Mouse (Mus musculus) embryonic facial prominence, embryonic 11.5 days (tissue): Measurements from ENCODE around the gene Casq2. TPM values are rescaled to one million over a fixed set of nuclear protein-coding genes. Genes with fewer than 3 reads are reported as not detected.

Experiments
- ATAC-seq: fragments of 200-750 bp; cut with Nextera tagmentation; replicated peaks from 2 replicates; pipeline ENCODE4 v1.8.0; 2017; ENCODE audit warnings: low read depth; ENCODE audit not compliant: insufficient number of reproducible peaks, low FRiP score, low TSS enrichment
- DNase-seq: peaks from one replicate; pipeline ENCODE4 v3.0.0-alpha.2; 2015; ENCODE audit warnings: low spot score
- H3K27ac ChIP-seq: fragments of 300-500 bp; sonication (generic); replicated peaks from 2 replicates; pipeline ENCODE4 v1.5.1; 2014; ENCODE audit warnings: mild to moderate bottlenecking, low read depth, low read length, control low read depth
- H3K27me3 ChIP-seq: fragments of 300-500 bp; sonication (generic); 2 replicates; pipeline ENCODE4 v1.6.1; 2014; ENCODE audit warnings: mild to moderate bottlenecking, low read length, moderate library complexity, mixed read lengths; ENCODE audit not compliant: control insufficient read depth, insufficient read depth
- H3K36me3 ChIP-seq: fragments of 300-500 bp; sonication (generic); replicated peaks from 2 replicates; pipeline ENCODE4 v1.6.1; 2014; ENCODE audit warnings: low read depth, mild to moderate bottlenecking, low read length, moderate library complexity, mixed read lengths; ENCODE audit not compliant: control insufficient read depth, insufficient read depth
- H3K4me1 ChIP-seq: fragments of 300-500 bp; sonication (generic); 2 replicates; pipeline ENCODE4 v1.6.1; 2014; ENCODE audit warnings: low read length, mixed read lengths; ENCODE audit not compliant: control insufficient read depth, insufficient read depth
- H3K4me2 ChIP-seq: fragments of 300-500 bp; sonication (generic); 2 replicates; pipeline ENCODE4 v1.6.1; 2014; ENCODE audit warnings: low read depth, mild to moderate bottlenecking, control low read depth, low read length, moderate library complexity
- H3K4me3 ChIP-seq: fragments of 300-500 bp; sonication (generic); 2 replicates; pipeline ENCODE4 v1.5.1; 2014; ENCODE audit warnings: low read depth, low read length, control low read depth
- H3K9ac ChIP-seq: fragments of 300-500 bp; sonication (generic); replicated peaks from 2 replicates; pipeline ENCODE4 v1.6.1; 2014; ENCODE audit warnings: mild to moderate bottlenecking, control low read depth, low read length
- H3K9me3 ChIP-seq: fragments of 300-500 bp; sonication (generic); replicated peaks from 2 replicates; pipeline ENCODE4 v1.6.1; 2016; ENCODE audit warnings: mild to moderate bottlenecking, low read length, inconsistent platforms, mixed read lengths; ENCODE audit not compliant: control insufficient read depth
- WGBS: fragments of 180-500 bp; shearing (Covaris S2); extraction: QIAGEN DNeasy Blood & Tissue Kit; methylation state at CpG from one replicate; pipeline ENCODE4 v1.1.7; 2014; 5-methylcytosine and 5-hydroxymethylcytosine counted together
- polyA plus RNA-seq: library from polyadenylated mRNA; unstranded; fragments of >200 nt; fragmentation: Nextera tagmentation; extraction: Ambion mirVana; gene quantifications from 2 replicates; pipeline ENCODE4 v1.2.1, GENCODE M21; 2014

Gene Casq2
- polyA plus RNA-seq, 1 experiment from 2014 or later: 2.3 TPM

DNA sequence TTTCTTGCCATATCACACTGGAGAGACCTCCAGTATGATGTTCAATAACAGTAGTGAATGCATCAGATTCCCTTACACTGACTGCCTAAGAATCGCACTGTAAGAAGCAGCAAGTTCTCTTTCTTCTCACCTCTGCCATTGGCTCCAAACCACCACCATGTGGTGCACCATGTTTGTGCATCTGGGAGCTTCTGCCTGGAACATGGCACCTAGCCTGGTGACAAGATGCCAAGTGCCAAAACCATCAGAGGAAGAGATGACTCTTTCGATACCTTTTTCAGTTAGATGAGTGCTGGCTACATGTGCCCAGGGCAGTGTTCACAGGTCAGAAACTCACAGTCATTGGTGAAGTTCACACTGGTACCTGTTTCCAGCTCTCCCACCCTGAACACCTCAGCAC, 18.4 kb upstream of the Casq2 start:
- Histone ChIP-seq H3K27ac (no peak overlapping the region), H3K4me1 (no peaks in the 10 kb centered on the region), H3K4me2 (no peak overlapping the region), H3K9me3 (no peaks in the 10 kb centered on the region), H3K27me3 (no peaks in the 10 kb centered on the region), H3K9ac (no peak overlapping the region), H3K36me3 (no peaks in the 10 kb centered on the region), H3K4me3 (no peak overlapping the region)
- no peak for ATAC-seq
- 96% methylated on average over 2 of the region's 2 CpGs for WGBS
- no peak for DNase-seq

DNA sequence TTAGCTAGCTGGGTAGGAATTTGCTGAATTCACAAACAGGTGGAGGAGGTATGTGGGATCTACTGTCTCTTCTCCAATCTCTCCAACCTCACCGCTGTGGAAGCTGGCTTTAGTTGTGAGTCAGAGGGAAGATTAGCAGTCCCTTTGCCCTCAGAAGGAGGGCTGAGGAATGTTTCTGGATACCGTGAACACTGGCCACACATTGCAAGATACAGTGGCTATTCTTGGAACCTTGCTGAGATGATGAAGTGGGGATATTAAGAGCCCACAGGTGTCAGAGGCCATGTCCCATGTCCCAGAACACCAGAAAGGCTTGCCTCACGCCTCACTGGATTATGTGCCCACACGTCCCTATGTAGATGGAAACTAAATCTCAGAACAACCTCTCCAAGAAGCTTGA, 17.0 kb upstream of the Casq2 start:
- Histone ChIP-seq H3K9ac (no peak overlapping the region), H3K36me3 (no peaks in the 10 kb centered on the region), H3K4me2 (no peak overlapping the region), H3K4me1 (no peaks in the 10 kb centered on the region), H3K9me3 (no peaks in the 10 kb centered on the region), H3K27me3 (no peaks in the 10 kb centered on the region), H3K4me3 (no peak overlapping the region), H3K27ac (no peak overlapping the region)
- ATAC-seq: no peak
- DNase-seq: no peak
- WGBS: 83% methylated on average over 4 of the region's 4 CpGs

DNA sequence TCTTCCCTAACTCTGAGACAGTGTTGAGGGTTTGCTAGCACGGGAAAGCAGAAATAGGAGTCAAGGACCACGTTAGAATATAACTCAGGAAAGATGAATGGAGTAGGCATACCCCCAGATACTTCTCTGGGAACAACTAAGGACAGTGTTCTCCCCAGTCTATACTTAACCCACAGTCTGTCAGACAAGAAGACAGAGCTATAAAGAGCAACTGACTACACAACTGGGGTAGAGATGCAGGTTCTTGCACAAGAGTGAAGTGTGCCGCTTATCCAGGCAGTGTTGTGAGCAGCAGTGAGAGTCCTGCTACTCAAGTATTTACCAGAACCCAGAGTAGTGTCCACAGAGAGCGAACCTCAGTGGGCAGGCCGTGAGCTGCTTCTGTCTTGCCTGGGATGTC, 16.5 kb upstream of the Casq2 start:
- WGBS: 78% methylated on average over 5 of the region's 5 CpGs
- H3K4me2 ChIP-seq: no peak overlapping the region
- no peak overlapping the region for H3K27ac ChIP-seq
- no peaks in the 10 kb centered on the region for H3K36me3 ChIP-seq
- no peak for ATAC-seq
- H3K4me1 ChIP-seq: no peaks in the 10 kb centered on the region
- no peaks in the 10 kb centered on the region for H3K9me3 ChIP-seq
- DNase-seq: no peak
- no peaks in the 10 kb centered on the region for H3K27me3 ChIP-seq
- H3K4me3 ChIP-seq: no peak overlapping the region
- H3K9ac ChIP-seq: no peak overlapping the region

DNA sequence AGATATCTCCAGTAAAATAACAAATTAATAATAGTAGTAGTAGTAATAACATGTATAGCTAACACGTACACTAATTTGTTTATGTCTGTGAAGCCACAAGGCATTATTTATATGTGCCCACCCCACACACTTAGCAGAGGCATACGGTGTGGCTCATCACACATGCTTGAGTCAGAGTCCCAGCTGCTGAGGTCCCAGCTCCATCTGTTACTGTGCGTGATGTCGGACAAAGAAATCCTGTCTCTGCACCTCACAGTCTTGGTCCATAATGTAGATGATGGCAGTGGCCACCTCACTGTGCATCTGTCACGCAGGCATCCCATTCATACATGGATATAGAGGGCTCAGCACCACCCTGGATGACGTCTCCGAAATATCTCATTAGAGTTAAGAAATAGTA, 15.9 kb upstream of the Casq2 start:
- Histone ChIP-seq H3K4me3 (no peak overlapping the region), H3K9me3 (no peaks in the 10 kb centered on the region), H3K27ac (no peak overlapping the region), H3K9ac (no peak overlapping the region), H3K4me2 (no peak overlapping the region), H3K27me3 (no peaks in the 10 kb centered on the region), H3K36me3 (no peaks in the 10 kb centered on the region), H3K4me1 (no peaks in the 10 kb centered on the region)
- no peak for ATAC-seq
- DNase-seq: no peak
- WGBS: 91% methylated on average over 7 of the region's 7 CpGs

DNA sequence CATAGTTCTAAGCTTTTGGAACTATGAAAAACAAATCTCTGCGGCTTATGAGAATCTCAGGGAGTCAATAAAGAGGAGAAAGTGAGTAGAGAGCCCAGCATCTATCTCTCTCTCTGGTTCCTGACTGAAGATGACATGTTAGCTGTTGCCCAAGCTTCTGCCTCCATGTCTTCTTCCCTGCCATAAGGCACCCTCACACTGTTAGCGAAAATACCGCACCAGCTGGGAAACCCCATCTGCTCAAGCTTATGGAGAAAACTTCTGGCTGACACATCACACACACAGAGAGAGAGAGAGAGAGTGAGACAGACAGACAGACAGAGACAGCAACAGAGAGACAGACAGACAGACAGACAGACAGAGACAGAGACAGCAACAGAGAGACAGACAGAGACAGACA, 15.2 kb upstream of the Casq2 start:
- no peaks in the 10 kb centered on the region for H3K27me3 ChIP-seq
- H3K9ac ChIP-seq: no peak overlapping the region
- H3K4me3 ChIP-seq: no peak overlapping the region
- DNase-seq (no peak), ATAC-seq (no peak)
- no peaks in the 10 kb centered on the region for H3K9me3 ChIP-seq
- no peaks in the 10 kb centered on the region for H3K4me1 ChIP-seq
- no peak overlapping the region for H3K27ac ChIP-seq
- no peak overlapping the region for H3K4me2 ChIP-seq
- no peaks in the 10 kb centered on the region for H3K36me3 ChIP-seq
- WGBS: 97% methylated on average over 3 of the region's 3 CpGs

DNA sequence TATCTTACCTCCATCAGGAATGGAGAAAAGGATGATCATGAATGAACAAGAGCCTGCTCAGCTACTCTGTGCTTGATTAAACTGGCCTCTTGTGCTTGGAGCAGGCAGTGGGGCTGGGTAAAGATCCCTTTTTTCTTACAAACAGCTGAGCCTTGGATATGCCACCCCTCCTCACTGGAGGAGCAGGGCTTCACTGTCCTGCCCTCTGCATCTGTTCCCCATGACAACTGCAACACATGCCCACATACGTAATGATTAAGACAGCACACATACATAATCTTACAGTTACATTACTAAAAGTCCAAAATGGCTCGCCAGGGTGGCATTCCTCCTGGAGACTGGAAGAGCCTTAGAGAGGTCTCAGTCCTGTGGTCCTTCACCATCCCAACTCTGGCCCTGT, 6.8 kb upstream of the Casq2 start:
- no peak overlapping the region for H3K9ac ChIP-seq
- H3K4me3 ChIP-seq: no peak overlapping the region
- no peak overlapping the region for H3K27ac ChIP-seq
- 89% methylated on average over 2 of the region's 2 CpGs for WGBS
- H3K4me2 ChIP-seq: no peak overlapping the region
- ATAC-seq (no peak), DNase-seq (no peak)
- no peaks in the 10 kb centered on the region for H3K4me1 ChIP-seq
- no peaks in the 10 kb centered on the region for H3K27me3 ChIP-seq
- no peaks in the 10 kb centered on the region for H3K9me3 ChIP-seq
- no peaks in the 10 kb centered on the region for H3K36me3 ChIP-seq

DNA sequence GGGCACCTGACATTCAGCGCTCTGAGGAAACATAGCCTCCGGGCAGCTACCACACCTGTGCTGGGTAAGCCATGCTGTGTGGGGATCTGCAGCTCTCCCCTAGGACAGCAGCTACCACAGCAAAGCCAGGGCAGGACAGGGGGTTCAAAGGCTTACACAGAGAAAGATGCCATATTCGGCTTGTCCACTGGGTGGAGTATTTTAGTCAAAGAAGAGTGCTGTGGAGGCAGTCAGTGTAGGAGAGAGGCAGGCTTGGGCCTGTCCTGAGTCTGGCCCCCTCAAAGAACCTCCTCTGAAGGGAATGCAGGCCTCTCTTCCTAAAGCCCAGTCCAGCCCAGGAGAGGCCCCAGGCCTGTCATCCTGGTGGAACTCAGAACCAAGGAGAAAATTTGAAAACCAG, 4.4 kb upstream of the Casq2 start:
- Histone ChIP-seq H3K4me1 (no peaks in the 10 kb centered on the region), H3K9me3 (no peaks in the 10 kb centered on the region), H3K4me2 (no peak overlapping the region), H3K27me3 (no peaks in the 10 kb centered on the region), H3K9ac (no peak overlapping the region), H3K36me3 (no peaks in the 10 kb centered on the region), H3K27ac (no peak overlapping the region), H3K4me3 (no peak overlapping the region)
- DNase-seq (peak; percentile 91), ATAC-seq (peak; percentile 85)
- WGBS: 16% methylated on average over 3 of the region's 3 CpGs

DNA sequence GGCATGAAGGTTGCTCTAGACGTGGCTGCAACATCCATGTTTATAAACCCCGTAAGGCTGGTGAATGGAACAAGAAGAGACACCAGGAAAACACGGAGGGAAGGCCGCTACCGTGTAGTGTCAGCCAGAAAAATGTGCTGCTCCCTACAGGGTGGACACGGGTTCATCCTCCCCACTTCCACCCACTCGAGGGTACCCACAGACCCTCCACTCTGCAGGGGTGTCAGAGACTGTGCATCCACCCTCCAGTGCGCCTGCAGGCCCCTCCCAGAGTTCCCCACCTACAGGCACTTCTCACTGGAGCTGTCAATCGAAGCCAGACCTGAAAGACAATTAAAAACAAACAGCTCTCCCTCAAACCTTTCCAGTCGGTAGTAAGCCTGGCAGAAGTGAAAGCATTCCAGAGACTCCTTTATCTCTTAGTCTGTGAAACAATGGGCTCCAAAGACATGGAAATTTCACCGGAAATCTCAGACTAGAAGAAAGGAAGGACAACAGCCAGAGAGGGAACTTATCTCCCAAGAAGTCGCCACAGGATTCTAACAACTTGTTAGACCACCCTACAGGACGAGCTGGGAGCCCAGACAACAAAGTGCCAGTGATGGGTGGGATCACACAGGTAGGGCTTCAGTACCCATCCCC, 2.5 kb upstream of the Casq2 start:
- H3K9me3 ChIP-seq: no peaks in the 10 kb centered on the region
- H3K27me3 ChIP-seq: no peaks in the 10 kb centered on the region
- H3K4me3 ChIP-seq: no peak overlapping the region
- DNase-seq (no peak), ATAC-seq (no peak)
- no peak overlapping the region for H3K27ac ChIP-seq
- H3K4me2 ChIP-seq: no peak overlapping the region
- no peaks in the 10 kb centered on the region for H3K4me1 ChIP-seq
- 19% methylated on average over 13 of the region's 13 CpGs for WGBS
- H3K36me3 ChIP-seq: no peaks in the 10 kb centered on the region
- no peak overlapping the region for H3K9ac ChIP-seq
